Mouse (Mus musculus): Measurements from ENCODE around the gene Loxl3.
A peak's percentile ranks its signal among the peaks of the same experiment; 100 is the strongest.

GRCm38 (mm10) chr6:83017190-83017589 lies 16.8 kb upstream of the Loxl3 start:
- TF ChIP-seq CTCF (IDR thresholded peaks at IDR 0.05; ENCODE audit: borderline replicate concordance, insufficient read depth, low read length) (no peak), POLR2A (IDR thresholded peaks at IDR 0.05; ENCODE audit: low read depth, low read length) (peak; percentile 30)

All from embryonic fibroblast, embryonic 13.5 days (primary cell).